Mouse (Mus musculus) kidney, postnatal 0 days (tissue): ENCODE measurements around the gene Acoxl. TPM values are rescaled to one million over a fixed set of nuclear protein-coding genes. Genes with fewer than 3 reads are reported as not detected.

ENCODE experiments used
- ATAC-seq: fragments of 200-750 bp; cut with Nextera tagmentation; replicated peaks from 2 replicates; pipeline ENCODE4 v1.8.0; 2017; ENCODE audit warnings: low read depth, moderate number of reproducible peaks, moderate TSS enrichment, moderate library complexity; ENCODE audit not compliant: low FRiP score
- DNase-seq: peaks from one replicate; pipeline ENCODE4 v3.0.0-alpha.2; 2016; ENCODE audit warnings: low spot score
- H3K27ac ChIP-seq: fragments of 300-500 bp; sonication (generic); 2 replicates; pipeline ENCODE4 v1.5.1; 2014; ENCODE audit warnings: mild to moderate bottlenecking
- H3K27me3 ChIP-seq: fragments of 300-500 bp; sonication (generic); 2 replicates; pipeline ENCODE4 v1.6.1; 2014; ENCODE audit warnings: low read length, mixed read lengths; ENCODE audit not compliant: insufficient read depth
- H3K36me3 ChIP-seq: fragments of 300-500 bp; sonication (generic); 2 replicates; pipeline ENCODE4 v1.6.1; 2014; ENCODE audit warnings: low read length, mixed read lengths; ENCODE audit not compliant: insufficient read depth
- H3K4me1 ChIP-seq: fragments of 300-500 bp; sonication (generic); replicated peaks from 2 replicates; pipeline ENCODE4 v1.6.1; 2014; ENCODE audit warnings: antibody characterized with exemption, low read length, mixed read lengths; ENCODE audit not compliant: insufficient read depth
- H3K4me2 ChIP-seq: fragments of 300-500 bp; sonication (generic); 2 replicates; pipeline ENCODE4 v1.6.1; 2014; ENCODE audit warnings: mild to moderate bottlenecking, low read length, moderate library complexity, mixed read lengths
- H3K4me3 ChIP-seq: fragments of 300-500 bp; sonication (generic); replicated peaks from 2 replicates; pipeline ENCODE4 v1.5.1; 2014; ENCODE audit warnings: low read depth, low read length
- H3K9ac ChIP-seq: fragments of 300-500 bp; sonication (generic); 2 replicates; pipeline ENCODE4 v1.6.1; 2014; ENCODE audit warnings: low read depth, low read length
- H3K9me3 ChIP-seq: fragments of 300-500 bp; sonication (generic); replicated peaks from 2 replicates; pipeline ENCODE4 v1.6.1; 2016; ENCODE audit warnings: low read length, inconsistent platforms, mixed read lengths
- CTCF ChIP-seq: IDR thresholded peaks from 2 replicates; pipeline ENCODE4 v1.5.1; 2016; ENCODE audit warnings: antibody characterized with exemption, low read depth, mild to moderate bottlenecking, moderate library complexity
- WGBS: fragments of 180-500 bp; shearing (Covaris S2); extraction: QIAGEN DNeasy Blood & Tissue Kit; methylation state at CpG from one replicate; pipeline ENCODE4 v1.1.7; 2014; 5-methylcytosine and 5-hydroxymethylcytosine counted together
- microRNA-seq: library from miRNA; unstranded; fragments of <30 nt; microRNA quantifications from one replicate; pipeline ENCODE4, GENCODE M21; 2016
- polyA plus RNA-seq: library from polyadenylated mRNA; unstranded; fragments of >200 nt; fragmentation: Nextera tagmentation; extraction: Ambion mirVana; gene quantifications from 2 replicates; pipeline ENCODE4 v1.2.1, GENCODE M21; 2015

Acoxl gene
- polyA plus RNA-seq, 1 experiment from 2014 or later: 0.61 TPM

DNA sequence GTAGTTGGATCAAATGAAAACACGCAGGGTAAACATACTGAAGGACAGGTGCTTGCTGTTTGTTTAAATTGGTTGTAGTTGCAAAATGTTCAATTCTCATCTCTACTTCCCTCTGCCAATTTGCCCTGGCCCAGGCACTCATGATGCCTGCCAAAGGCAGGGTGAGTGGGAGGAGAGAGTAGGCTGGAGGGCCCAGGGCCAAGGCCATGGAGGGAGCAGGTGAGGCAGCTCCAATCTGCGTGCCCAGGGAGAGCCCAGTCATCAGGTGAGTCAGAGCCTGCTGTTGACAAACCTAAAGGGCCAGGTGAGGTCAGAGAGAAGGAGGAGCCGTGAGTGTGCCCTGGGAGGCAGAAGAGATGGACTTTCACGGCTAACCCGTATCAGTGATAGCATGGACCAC, 333.6 kb downstream of the Acoxl start:
- H3K36me3 ChIP-seq: no peaks in the 10 kb centered on the region
- 84% methylated on average over 5 of the region's 5 CpGs for WGBS
- DNase-seq: no peak
- no peaks in the 10 kb centered on the region for H3K27me3 ChIP-seq
- H3K27ac ChIP-seq: no peak overlapping the region
- H3K9me3 ChIP-seq: no peaks in the 10 kb centered on the region
- H3K4me3 ChIP-seq: no peak overlapping the region
- no peak for ATAC-seq
- no peak overlapping the region for H3K4me2 ChIP-seq
- peaks cover 10% of the 10 kb centered on the region; the same call in 1 of the 2 replicates for H3K4me1 ChIP-seq
- TF ChIP-seq CTCF: no peak
- no peak overlapping the region for H3K9ac ChIP-seq

Small RNA genes within 50 kb of the gene (microRNA-seq; reads per million reads assigned to microRNA genes)
- gene Gm22411: not detected

Other genes starting within 250 kb of the Acoxl start
- gene Mal, start 182.2 kb upstream of the Acoxl start, polyA plus RNA-seq: 145 and 146 TPM in 2 replicates
- gene Mall, start 108.9 kb upstream of the Acoxl start, polyA plus RNA-seq: 2.0 and 2.2 TPM in 2 replicates
- 41.2 and 42.4 TPM in 2 replicates for gene Nphp1, start 50.0 kb upstream of the Acoxl start, polyA plus RNA-seq
- 61.4 and 66.2 TPM in 2 replicates for gene Mtln, start 46.4 kb upstream of the Acoxl start, polyA plus RNA-seq
- gene Bub1, start 7.0 kb upstream of the Acoxl start, polyA plus RNA-seq: 16.9 and 18.8 TPM in 2 replicates